Mouse (Mus musculus): ENCODE data around the gene Olfr1415. TPM values are rescaled to one million over a fixed set of nuclear protein-coding genes. Genes with fewer than 3 reads are reported as not detected.

The Olfr1415 gene
- polyA plus RNA-seq, 1 experiment from 2014 or later = not detected

DNA sequence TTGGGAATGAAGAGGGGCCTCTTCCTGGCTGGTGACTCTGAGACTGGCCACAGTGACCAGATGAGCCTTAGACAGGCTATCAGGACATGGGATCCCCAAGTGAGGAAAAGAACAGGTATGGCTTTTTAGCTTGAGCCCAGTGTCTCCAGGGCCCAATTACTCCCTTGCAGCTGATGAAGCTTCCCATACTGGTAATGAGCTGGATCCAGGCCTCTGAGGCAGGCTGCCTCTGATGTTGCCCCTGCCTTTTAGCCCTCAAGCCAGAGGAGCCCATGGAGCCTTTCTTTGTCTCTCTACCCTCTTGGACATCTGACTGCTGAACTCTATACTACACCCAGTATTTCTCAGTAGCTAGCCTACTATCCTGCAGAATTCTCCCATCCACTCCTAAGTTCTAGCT, 10.9 kb downstream of the Olfr1415 start, which contains the start of gene Olfr1416:
Gene Olfr1416 (minus strand): TSS at position 101 of the 400 bp plus-strand sequence.
- Histone ChIP-seq H3K27me3 (ENCODE audit: control insufficient read depth, insufficient read depth, low read length) (no peaks in the 10 kb centered on the region), H3K9me3 (ENCODE audit: control insufficient read depth, low read length) (no peaks in the 10 kb centered on the region), H3K4me1 (ENCODE audit: control insufficient read depth, insufficient read depth, low read length) (no peaks in the 10 kb centered on the region), H3K27ac (replicated peaks; ENCODE audit: low read depth, low read length) (no peak within 1 kb of the TSS), H3K9ac (ENCODE audit: low read length) (no peak within 1 kb of the TSS), H3K4me3 (ENCODE audit: low read depth, low read length) (no peak within 1 kb of the TSS), H3K36me3 (ENCODE audit: control insufficient read depth, insufficient read depth, low read length) (no peaks in the 10 kb centered on the region), H3K4me2 (ENCODE audit: low read depth, severe bottlenecking) (no peak within 1 kb of the TSS)
- DNase-seq (ENCODE audit: low spot score) = no peak
- no peak for ATAC-seq (ENCODE audit: insufficient number of reproducible peaks, low FRiP score, low TSS enrichment, low read depth)

GRCm38 (mm10) chr1:92474066-92474578, 21.8 kb downstream of the Olfr1415 start:
- H3K9ac ChIP-seq (ENCODE audit: low read length) = peak overlapping the region; percentile 59
- H3K27ac ChIP-seq (replicated peaks; ENCODE audit: low read depth, low read length) = no peak overlapping the region
- no peaks in the 10 kb centered on the region for H3K9me3 ChIP-seq (ENCODE audit: control insufficient read depth, low read length)
- peak; percentile 77; the same call in 1 of the 2 replicates for ATAC-seq (ENCODE audit: insufficient number of reproducible peaks, low FRiP score, low TSS enrichment, low read depth)
- peaks cover 6% of the 10 kb centered on the region for H3K4me1 ChIP-seq (ENCODE audit: control insufficient read depth, insufficient read depth, low read length)
- no peaks in the 10 kb centered on the region for H3K27me3 ChIP-seq (ENCODE audit: control insufficient read depth, insufficient read depth, low read length)
- WGBS = 6% methylated on average over 10 of the region's 10 CpGs
- peak overlapping the region; percentile 99 for H3K4me3 ChIP-seq (ENCODE audit: low read depth, low read length)
- DNase-seq (ENCODE audit: low spot score) = no peak
- peaks cover under 1% of the 10 kb centered on the region; the same call in 1 of the 2 replicates for H3K36me3 ChIP-seq (ENCODE audit: control insufficient read depth, insufficient read depth, low read length)
- peak overlapping the region; percentile 85 for H3K4me2 ChIP-seq (ENCODE audit: low read depth, severe bottlenecking)

DNA sequence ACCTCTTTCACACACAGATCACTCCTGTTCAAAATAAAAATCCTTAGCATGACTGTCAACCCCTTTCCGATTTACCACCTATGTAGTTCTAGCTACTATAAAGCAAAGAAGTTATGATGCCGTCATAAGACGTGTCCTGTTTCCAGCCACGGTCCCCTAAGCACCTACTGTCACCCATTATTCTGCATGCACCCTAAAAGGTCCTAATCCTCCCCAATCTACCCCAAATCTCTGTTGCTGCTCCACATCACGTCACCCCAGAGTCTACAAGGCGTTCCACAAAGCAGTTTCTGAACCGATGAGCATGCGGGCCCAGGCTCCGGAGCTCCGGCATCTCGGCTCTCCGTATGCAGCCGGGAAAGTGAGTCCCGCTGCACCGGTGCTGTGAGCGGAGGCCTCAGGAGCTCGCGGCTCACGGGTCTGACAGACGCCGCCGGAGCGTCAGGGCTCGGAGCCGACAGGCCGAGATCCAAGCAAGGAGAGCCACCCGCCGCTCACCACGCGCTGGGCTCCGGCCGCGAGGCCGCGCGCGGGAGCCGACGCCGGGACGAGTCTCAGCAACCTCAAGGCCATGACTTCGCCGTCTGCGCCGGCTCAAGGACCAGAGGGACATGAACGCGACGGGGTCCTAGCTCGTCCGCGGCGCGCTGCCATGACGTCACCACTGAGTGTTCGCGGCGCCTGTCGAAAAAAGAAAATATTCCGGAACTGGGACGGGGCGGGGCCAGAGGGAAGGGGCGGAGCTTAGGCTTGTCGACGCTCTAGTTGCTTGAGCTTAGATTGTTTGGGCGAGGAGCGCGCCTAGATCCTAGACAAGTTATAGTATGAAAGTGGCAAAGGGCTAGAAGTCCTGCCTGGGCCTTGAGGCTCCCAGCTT, 22.5 kb downstream of the Olfr1415 start, which contains the start of gene Ndufa10:
Gene Ndufa10 (minus strand): TSS at position 696 of the 877 bp plus-strand sequence.
- peak within 1 kb of the TSS; percentile 94 for H3K9ac ChIP-seq (ENCODE audit: low read length)
- H3K27me3 ChIP-seq (ENCODE audit: control insufficient read depth, insufficient read depth, low read length) = no peaks in the 10 kb centered on the region
- DNase-seq (ENCODE audit: low spot score) = peak; percentile 99
- peaks cover 2% of the 10 kb centered on the region; the same call in 1 of the 2 replicates for H3K36me3 ChIP-seq (ENCODE audit: control insufficient read depth, insufficient read depth, low read length)
- peak; percentile 89 for ATAC-seq (ENCODE audit: insufficient number of reproducible peaks, low FRiP score, low TSS enrichment, low read depth)
- under 1% methylated on average over 67 of the region's 67 CpGs for WGBS
- no peaks in the 10 kb centered on the region for H3K9me3 ChIP-seq (ENCODE audit: control insufficient read depth, low read length)
- H3K4me2 ChIP-seq (ENCODE audit: low read depth, severe bottlenecking) = peak within 1 kb of the TSS; percentile 85
- peaks cover 6% of the 10 kb centered on the region for H3K4me1 ChIP-seq (ENCODE audit: control insufficient read depth, insufficient read depth, low read length)
- no peak within 1 kb of the TSS for H3K27ac ChIP-seq (replicated peaks; ENCODE audit: low read depth, low read length)
- H3K4me3 ChIP-seq (ENCODE audit: low read depth, low read length) = peak within 1 kb of the TSS; percentile 99

DNA sequence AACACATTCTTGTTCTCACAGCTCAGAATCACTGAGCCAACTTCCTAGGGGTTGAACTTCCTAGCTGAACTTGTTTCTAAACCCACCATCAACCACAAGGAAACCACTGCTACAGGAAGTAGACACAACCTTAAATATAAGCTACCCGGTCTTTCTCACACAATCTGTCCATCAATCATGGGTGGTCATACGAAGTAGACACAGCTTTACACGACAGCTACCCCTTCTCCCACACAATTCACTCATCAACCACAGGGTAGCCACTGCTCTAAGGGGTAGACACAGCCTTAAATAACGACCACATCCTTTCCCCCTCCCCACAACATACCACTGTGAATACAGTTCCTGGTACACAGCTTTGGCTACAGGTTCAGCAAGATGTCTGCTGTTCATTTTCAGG, 27.0 kb downstream of the Olfr1415 start:
- no peaks in the 10 kb centered on the region for H3K27me3 ChIP-seq (ENCODE audit: control insufficient read depth, insufficient read depth, low read length)
- 88% methylated on average over 4 of the region's 4 CpGs for WGBS
- H3K9ac ChIP-seq (ENCODE audit: low read length) = no peak overlapping the region
- H3K4me1 ChIP-seq (ENCODE audit: control insufficient read depth, insufficient read depth, low read length) = peaks cover 4% of the 10 kb centered on the region
- ATAC-seq (ENCODE audit: insufficient number of reproducible peaks, low FRiP score, low TSS enrichment, low read depth) (no peak), DNase-seq (ENCODE audit: low spot score) (no peak)
- no peaks in the 10 kb centered on the region for H3K9me3 ChIP-seq (ENCODE audit: control insufficient read depth, low read length)
- peaks cover 7% of the 10 kb centered on the region for H3K36me3 ChIP-seq (ENCODE audit: control insufficient read depth, insufficient read depth, low read length)
- H3K4me2 ChIP-seq (ENCODE audit: low read depth, severe bottlenecking) = no peak overlapping the region
- no peak overlapping the region for H3K27ac ChIP-seq (replicated peaks; ENCODE audit: low read depth, low read length)
- no peak overlapping the region for H3K4me3 ChIP-seq (ENCODE audit: low read depth, low read length)

GRCm38 (mm10) chr1:92458416-92458815, 37.5 kb downstream of the Olfr1415 start:
- Histone ChIP-seq H3K4me2 (ENCODE audit: low read depth, severe bottlenecking) (no peak overlapping the region), H3K9ac (ENCODE audit: low read length) (no peak overlapping the region), H3K4me1 (ENCODE audit: control insufficient read depth, insufficient read depth, low read length) (no peaks in the 10 kb centered on the region), H3K36me3 (ENCODE audit: control insufficient read depth, insufficient read depth, low read length) (peaks cover 21% of the 10 kb centered on the region), H3K27ac (replicated peaks; ENCODE audit: low read depth, low read length) (no peak overlapping the region), H3K4me3 (ENCODE audit: low read depth, low read length) (no peak overlapping the region), H3K27me3 (ENCODE audit: control insufficient read depth, insufficient read depth, low read length) (no peaks in the 10 kb centered on the region), H3K9me3 (ENCODE audit: control insufficient read depth, low read length) (no peaks in the 10 kb centered on the region)
- 89% methylated on average over 6 of the region's 6 CpGs for WGBS
- DNase-seq (ENCODE audit: low spot score) = no peak
- ATAC-seq (ENCODE audit: insufficient number of reproducible peaks, low FRiP score, low TSS enrichment, low read depth) = no peak

GRCm38 (mm10) chr1:92457758-92458157, 38.1 kb downstream of the Olfr1415 start:
- H3K4me3 ChIP-seq (ENCODE audit: low read depth, low read length) = no peak overlapping the region
- H3K4me2 ChIP-seq (ENCODE audit: low read depth, severe bottlenecking) = no peak overlapping the region
- no peaks in the 10 kb centered on the region for H3K27me3 ChIP-seq (ENCODE audit: control insufficient read depth, insufficient read depth, low read length)
- H3K27ac ChIP-seq (replicated peaks; ENCODE audit: low read depth, low read length) = no peak overlapping the region
- no peak overlapping the region for H3K9ac ChIP-seq (ENCODE audit: low read length)
- DNase-seq (ENCODE audit: low spot score) (no peak), ATAC-seq (ENCODE audit: insufficient number of reproducible peaks, low FRiP score, low TSS enrichment, low read depth) (no peak)
- no peaks in the 10 kb centered on the region for H3K4me1 ChIP-seq (ENCODE audit: control insufficient read depth, insufficient read depth, low read length)
- H3K36me3 ChIP-seq (ENCODE audit: control insufficient read depth, insufficient read depth, low read length) = peaks cover 21% of the 10 kb centered on the region
- H3K9me3 ChIP-seq (ENCODE audit: control insufficient read depth, low read length) = no peaks in the 10 kb centered on the region

GRCm38 (mm10) chr1:92453751-92454445, 42.0 kb downstream of the Olfr1415 start:
- Histone ChIP-seq H3K27ac (replicated peaks; ENCODE audit: low read depth, low read length) (no peak overlapping the region), H3K36me3 (ENCODE audit: control insufficient read depth, insufficient read depth, low read length) (peaks cover 20% of the 10 kb centered on the region), H3K4me3 (ENCODE audit: low read depth, low read length) (no peak overlapping the region), H3K27me3 (ENCODE audit: control insufficient read depth, insufficient read depth, low read length) (no peaks in the 10 kb centered on the region), H3K4me1 (ENCODE audit: control insufficient read depth, insufficient read depth, low read length) (no peaks in the 10 kb centered on the region), H3K4me2 (ENCODE audit: low read depth, severe bottlenecking) (no peak overlapping the region), H3K9me3 (ENCODE audit: control insufficient read depth, low read length) (no peaks in the 10 kb centered on the region), H3K9ac (ENCODE audit: low read length) (no peak overlapping the region)
- DNase-seq (ENCODE audit: low spot score) (no peak), ATAC-seq (ENCODE audit: insufficient number of reproducible peaks, low FRiP score, low TSS enrichment, low read depth) (no peak)
- WGBS = 77% methylated on average over 8 of the region's 8 CpGs

DNA sequence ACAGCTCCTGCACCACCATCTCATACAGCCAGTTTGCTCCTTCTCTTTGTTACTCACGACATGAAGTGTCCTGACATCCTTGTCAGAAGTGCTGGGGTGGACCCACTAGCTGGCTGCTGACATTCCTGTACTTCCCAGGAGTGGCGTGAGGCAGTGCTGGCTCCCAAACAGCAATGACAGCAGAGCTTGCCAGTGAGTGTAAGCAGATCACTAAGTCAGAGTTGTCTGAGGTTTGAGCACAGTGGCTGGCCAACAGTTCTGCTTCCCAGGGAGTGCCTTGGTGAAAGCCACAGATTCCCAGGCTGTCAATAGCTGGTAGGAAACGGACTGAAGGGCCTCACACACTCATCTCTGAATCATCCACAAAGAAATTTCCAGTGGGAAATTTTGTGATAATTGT, 47.6 kb downstream of the Olfr1415 start:
- Histone ChIP-seq H3K4me2 (ENCODE audit: low read depth, severe bottlenecking) (no peak overlapping the region), H3K36me3 (ENCODE audit: control insufficient read depth, insufficient read depth, low read length) (peaks cover 21% of the 10 kb centered on the region; the same call in 1 of the 2 replicates), H3K9ac (ENCODE audit: low read length) (no peak overlapping the region), H3K4me3 (ENCODE audit: low read depth, low read length) (no peak overlapping the region), H3K27me3 (ENCODE audit: control insufficient read depth, insufficient read depth, low read length) (no peaks in the 10 kb centered on the region), H3K27ac (replicated peaks; ENCODE audit: low read depth, low read length) (no peak overlapping the region), H3K4me1 (ENCODE audit: control insufficient read depth, insufficient read depth, low read length) (no peaks in the 10 kb centered on the region), H3K9me3 (ENCODE audit: control insufficient read depth, low read length) (no peaks in the 10 kb centered on the region)
- WGBS = 75% methylated on average over 3 of the region's 3 CpGs
- no peak for ATAC-seq (ENCODE audit: insufficient number of reproducible peaks, low FRiP score, low TSS enrichment, low read depth)
- no peak for DNase-seq (ENCODE audit: low spot score)
